Mouse (Mus musculus): ENCODE measurements at regions not wholly inside any gene's neighbourhood (a gene's known extent, or its start where the extent isn't known, plus 50 kb on each side); places are given as distances from the start of the nearest gene placed in this dataset.

GRCm38 (mm10) chr14:110276192-110276591 lies 478.8 kb downstream of the Slitrk6 start:
- no peak for DNase-seq

GRCm38 (mm10) chr14:110271270-110271669 lies 483.7 kb downstream of the Slitrk6 start:
- DNase-seq = no peak

- DNase-seq = peak; percentile 5
Observed at GRCm38 (mm10) chr14:110244466-110244865, 510.5 kb downstream of the Slitrk6 start.

- DNase-seq = no peak
Observed at GRCm38 (mm10) chr14:110243549-110243948, 511.4 kb downstream of the Slitrk6 start.

GRCm38 (mm10) chr14:110238800-110239199 lies 516.1 kb downstream of the Slitrk6 start:
- DNase-seq = no peak

- no peak for DNase-seq
Observed at GRCm38 (mm10) chr14:110224678-110225446, 530.1 kb downstream of the Slitrk6 start.

GRCm38 (mm10) chr14:110190987-110191607 lies 563.9 kb downstream of the Slitrk6 start:
- DNase-seq = no peak

GRCm38 (mm10) chr14:110190471-110190870 lies 564.5 kb downstream of the Slitrk6 start:
- DNase-seq = no peak

GRCm38 (mm10) chr14:110179166-110179565 lies 575.8 kb downstream of the Slitrk6 start:
- DNase-seq = no peak

- DNase-seq = no peak
Observed at GRCm38 (mm10) chr14:110171162-110172117, 583.5 kb downstream of the Slitrk6 start.

- DNase-seq = no peak
Observed at GRCm38 (mm10) chr14:110168632-110169031, 586.3 kb downstream of the Slitrk6 start.

- DNase-seq = no peak
Observed at GRCm38 (mm10) chr14:110128265-110128664, 626.7 kb downstream of the Slitrk6 start.

- no peak for DNase-seq
Observed at GRCm38 (mm10) chr14:110125936-110126710, 628.8 kb downstream of the Slitrk6 start.

- DNase-seq = no peak
Observed at GRCm38 (mm10) chr14:110122710-110123109, 632.2 kb downstream of the Slitrk6 start.

- no peak for DNase-seq
Observed at GRCm38 (mm10) chr14:110115578-110115977, 639.4 kb downstream of the Slitrk6 start.

- DNase-seq = no peak
Observed at GRCm38 (mm10) chr14:110100852-110101251, 654.1 kb downstream of the Slitrk6 start.

GRCm38 (mm10) chr14:110078351-110078750 lies 676.6 kb downstream of the Slitrk6 start:
- no peak for DNase-seq

GRCm38 (mm10) chr14:110047748-110048147 lies 707.2 kb downstream of the Slitrk6 start:
- no peak for DNase-seq

- no peak for DNase-seq
Observed at GRCm38 (mm10) chr14:110043211-110043610, 711.7 kb downstream of the Slitrk6 start.

GRCm38 (mm10) chr14:110021812-110022211 lies 733.1 kb downstream of the Slitrk6 start:
- no peak for DNase-seq

- DNase-seq = no peak
Observed at GRCm38 (mm10) chr14:110015126-110015525, 739.8 kb downstream of the Slitrk6 start.

GRCm38 (mm10) chr14:110013229-110013628 lies 741.7 kb downstream of the Slitrk6 start:
- DNase-seq = no peak

All from lung, postnatal 10 days (tissue).